Mouse (Mus musculus) heart, embryonic 15.5 days (tissue): ENCODE data around the gene Isca1. TPM values are rescaled to one million over a fixed set of nuclear protein-coding genes. Genes with fewer than 3 reads are reported as not detected.
A peak's percentile ranks its signal among the peaks of the same experiment; 100 is the strongest.
"Not testable (repeated sequence)": the region's sequence is repeated elsewhere in the genome, so short reads cannot be mapped to it uniquely, and the experiment has no call there.

Source experiments
- ATAC-seq: fragments of 200-750 bp; cut with Nextera tagmentation; replicated peaks from 2 replicates; pipeline ENCODE4 v1.8.0; 2017; ENCODE audit warnings: low read depth, moderate TSS enrichment; ENCODE audit not compliant: insufficient number of reproducible peaks, insufficient read depth, low FRiP score
- H3K27ac ChIP-seq: fragments of 300-500 bp; sonication (generic); 2 replicates; pipeline ENCODE4 v1.5.1; 2015; ENCODE audit warnings: mild to moderate bottlenecking, inconsistent platforms
- H3K27me3 ChIP-seq: fragments of 300-500 bp; sonication (generic); 2 replicates; pipeline ENCODE4 v1.6.1; 2015; ENCODE audit warnings: inconsistent platforms
- H3K36me3 ChIP-seq: fragments of 300-500 bp; sonication (generic); 2 replicates; pipeline ENCODE4 v1.6.1; 2015; ENCODE audit warnings: mild to moderate bottlenecking, inconsistent platforms
- H3K4me1 ChIP-seq: fragments of 300-500 bp; sonication (generic); replicated peaks from 2 replicates; pipeline ENCODE4 v1.6.1; 2015; ENCODE audit warnings: inconsistent platforms
- H3K4me2 ChIP-seq: fragments of 300-500 bp; sonication (generic); 2 replicates; pipeline ENCODE4 v1.6.1; 2015; ENCODE audit warnings: inconsistent platforms, mild to moderate bottlenecking, moderate library complexity
- H3K4me3 ChIP-seq: fragments of 300-500 bp; sonication (generic); 2 replicates; pipeline ENCODE4 v1.5.1; 2015; ENCODE audit warnings: mild to moderate bottlenecking, inconsistent platforms
- H3K9ac ChIP-seq: fragments of 300-500 bp; sonication (generic); 2 replicates; pipeline ENCODE4 v1.6.1; 2015; ENCODE audit warnings: mild to moderate bottlenecking, inconsistent platforms
- H3K9me3 ChIP-seq: fragments of 300-500 bp; sonication (generic); replicated peaks from 2 replicates; pipeline ENCODE4 v1.6.1; 2016; ENCODE audit warnings: inconsistent platforms
- WGBS: fragments of 180-500 bp; shearing (Covaris S2); methylation state at CpG from one replicate; pipeline ENCODE4 v1.1.7; 2015; ENCODE audit warnings: mixed read lengths; 5-methylcytosine and 5-hydroxymethylcytosine counted together
- polyA plus RNA-seq: library from polyadenylated mRNA; unstranded; fragments of >200 nt; fragmentation: Nextera tagmentation; extraction: Ambion mirVana; gene quantifications from 2 replicates; pipeline ENCODE4 v1.2.1, GENCODE M21; 2015

Isca1 gene
- polyA plus RNA-seq, 1 experiment from 2014 or later, result 232 TPM

DNA sequence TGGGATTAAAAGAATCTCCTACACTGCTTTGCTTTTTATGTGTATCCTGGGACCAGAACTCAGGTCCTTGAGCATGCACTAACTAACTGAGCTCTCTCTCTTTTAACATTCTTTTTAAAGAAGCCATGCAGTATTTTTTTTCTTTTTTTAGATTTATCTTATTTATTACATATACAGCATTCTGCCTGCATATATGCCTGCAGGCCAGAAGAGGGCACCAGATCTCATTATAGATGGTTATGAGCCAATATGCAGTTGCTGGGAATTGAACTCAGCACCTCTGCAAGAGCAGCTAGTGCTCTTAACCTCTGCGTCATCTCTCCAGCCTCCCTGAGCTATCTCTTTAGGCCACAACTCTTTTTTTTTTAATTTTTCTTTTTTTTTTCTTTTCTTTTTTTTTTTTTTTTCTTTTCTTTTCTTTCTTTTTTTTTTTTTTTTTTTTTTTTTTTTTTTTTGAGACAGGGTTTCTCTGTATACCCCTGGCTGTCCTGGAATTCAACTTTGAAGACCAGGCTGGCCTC is 10.2 kb upstream of the Isca1 start:
- H3K4me1 ChIP-seq, ATAC-seq, H3K9me3 ChIP-seq, H3K4me2 ChIP-seq, H3K4me3 ChIP-seq, H3K27me3 ChIP-seq, H3K27ac ChIP-seq, H3K9ac ChIP-seq: not testable (repeated sequence)
- WGBS, result 96% methylated on average over 1 of the region's 1 CpGs
- H3K36me3 ChIP-seq, result peaks cover 78% of the 10 kb centered on the region

DNA sequence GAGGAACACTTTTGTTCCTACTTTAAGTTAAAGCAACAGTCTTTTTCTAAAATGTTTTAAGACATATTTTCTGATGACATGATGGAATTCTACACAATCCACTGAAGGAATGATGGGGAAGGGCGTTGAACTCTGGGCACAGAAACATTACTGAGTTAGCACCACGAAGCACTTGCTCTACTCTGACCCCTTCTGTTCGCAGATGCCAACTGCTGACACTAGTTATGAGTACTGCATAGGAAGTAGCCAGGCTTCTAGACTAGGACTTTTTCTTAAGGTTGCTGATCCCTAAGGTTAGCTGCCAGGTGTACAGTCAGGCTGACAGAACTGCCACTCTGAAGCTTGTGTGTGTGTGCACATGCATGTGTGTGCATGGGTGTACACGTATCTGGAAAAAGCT is 9.6 kb upstream of the Isca1 start:
- H3K9ac ChIP-seq, result no peak overlapping the region
- H3K4me3 ChIP-seq, result no peak overlapping the region
- no peak for ATAC-seq
- H3K36me3 ChIP-seq, result peaks cover 72% of the 10 kb centered on the region
- 82% methylated on average over 4 of the region's 4 CpGs for WGBS
- H3K9me3 ChIP-seq, result no peaks in the 10 kb centered on the region
- peaks cover 5% of the 10 kb centered on the region for H3K4me1 ChIP-seq
- H3K27me3 ChIP-seq, result no peaks in the 10 kb centered on the region
- H3K27ac ChIP-seq, result no peak overlapping the region
- H3K4me2 ChIP-seq, result no peak overlapping the region

DNA sequence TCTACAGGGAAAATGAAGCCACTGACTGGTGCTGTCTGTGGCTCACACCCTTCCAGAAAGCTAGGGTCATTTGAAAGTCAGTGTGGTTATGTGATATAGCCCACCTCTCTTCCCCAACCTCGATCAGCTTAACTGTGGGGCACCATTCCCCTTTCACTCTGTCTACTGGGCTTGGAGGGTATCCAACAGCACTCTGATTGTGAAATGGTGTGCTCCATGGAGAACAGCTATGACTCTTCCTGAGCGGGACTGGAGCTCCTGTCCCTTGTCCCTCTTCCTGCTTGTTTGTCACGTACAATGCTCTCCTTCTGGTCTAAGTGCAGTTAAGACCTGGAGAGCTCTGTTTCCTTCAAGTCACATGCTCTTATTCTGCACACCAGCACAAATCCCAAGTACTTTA is 5.6 kb upstream of the Isca1 start:
- peak; percentile 44 for ATAC-seq
- no peaks in the 10 kb centered on the region for H3K27me3 ChIP-seq
- peaks cover 20% of the 10 kb centered on the region for H3K4me1 ChIP-seq
- no peak overlapping the region for H3K9ac ChIP-seq
- peaks cover 47% of the 10 kb centered on the region for H3K36me3 ChIP-seq
- H3K4me2 ChIP-seq, result no peak overlapping the region
- H3K27ac ChIP-seq, result peak overlapping the region; percentile 83
- WGBS, result 50% methylated on average over 3 of the region's 3 CpGs
- H3K9me3 ChIP-seq, result no peaks in the 10 kb centered on the region
- H3K4me3 ChIP-seq, result no peak overlapping the region

DNA sequence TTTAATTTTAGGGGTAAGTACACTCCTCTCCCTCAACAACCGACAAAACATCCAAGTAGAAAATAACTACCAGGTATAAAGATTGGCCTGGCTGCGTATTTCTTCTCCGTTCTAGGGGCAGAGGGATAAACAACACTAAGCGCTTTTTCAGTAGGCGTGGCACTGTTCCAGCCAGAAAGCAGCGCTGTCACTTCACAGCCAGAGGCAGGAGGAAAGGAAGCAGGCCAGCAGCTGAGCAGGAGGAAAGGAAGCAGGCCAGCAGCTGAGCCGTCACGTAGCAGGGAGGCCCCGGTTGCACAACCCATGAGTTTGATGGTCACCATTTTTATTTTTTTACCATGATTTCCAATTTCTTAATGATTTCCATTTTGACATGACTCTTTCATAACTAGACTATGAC is 1.6 kb upstream of the Isca1 start:
- Histone ChIP-seq H3K4me2 (peak overlapping the region; percentile 84), H3K4me1 (peaks cover 45% of the 10 kb centered on the region), H3K9me3 (no peaks in the 10 kb centered on the region), H3K27ac (peak overlapping the region; percentile 100), H3K27me3 (no peaks in the 10 kb centered on the region), H3K4me3 (peak overlapping the region; percentile 94), H3K36me3 (peaks cover 11% of the 10 kb centered on the region; the same call in 1 of the 2 replicates), H3K9ac (peak overlapping the region; percentile 79; the same call in 1 of the 2 replicates)
- peak; percentile 28; the same call in 1 of the 2 replicates for ATAC-seq
- WGBS, result 8% methylated on average over 9 of the region's 9 CpGs

DNA sequence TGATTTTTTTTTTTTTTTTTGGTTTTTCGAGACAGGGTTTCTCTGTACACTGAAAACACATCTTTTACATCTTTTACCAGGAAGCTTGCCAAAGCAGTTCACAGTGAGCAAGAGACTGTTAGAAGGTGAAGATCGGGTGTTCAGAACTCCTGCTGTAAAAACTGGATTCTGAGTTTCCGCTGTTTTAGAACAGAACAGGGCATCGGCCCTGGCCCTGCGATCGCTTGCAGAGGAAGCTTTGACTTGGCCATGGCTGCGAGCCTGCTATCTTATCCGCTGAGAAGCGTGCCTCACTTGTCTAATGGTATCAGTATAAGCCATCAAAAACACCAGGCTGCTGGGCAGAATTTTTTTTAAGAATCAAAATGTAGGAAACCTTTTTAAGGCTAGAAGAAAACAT is 1.2 kb upstream of the Isca1 start:
- H3K27ac ChIP-seq, result peak overlapping the region; percentile 100
- peak overlapping the region; percentile 94 for H3K4me3 ChIP-seq
- peak overlapping the region; percentile 84 for H3K4me2 ChIP-seq
- H3K9me3 ChIP-seq, result no peaks in the 10 kb centered on the region
- ATAC-seq, result no peak
- no peaks in the 10 kb centered on the region for H3K27me3 ChIP-seq
- peaks cover 11% of the 10 kb centered on the region; the same call in 1 of the 2 replicates for H3K36me3 ChIP-seq
- peaks cover 49% of the 10 kb centered on the region for H3K4me1 ChIP-seq
- WGBS, result 22% methylated on average over 9 of the region's 9 CpGs
- peak overlapping the region; percentile 79 for H3K9ac ChIP-seq

DNA sequence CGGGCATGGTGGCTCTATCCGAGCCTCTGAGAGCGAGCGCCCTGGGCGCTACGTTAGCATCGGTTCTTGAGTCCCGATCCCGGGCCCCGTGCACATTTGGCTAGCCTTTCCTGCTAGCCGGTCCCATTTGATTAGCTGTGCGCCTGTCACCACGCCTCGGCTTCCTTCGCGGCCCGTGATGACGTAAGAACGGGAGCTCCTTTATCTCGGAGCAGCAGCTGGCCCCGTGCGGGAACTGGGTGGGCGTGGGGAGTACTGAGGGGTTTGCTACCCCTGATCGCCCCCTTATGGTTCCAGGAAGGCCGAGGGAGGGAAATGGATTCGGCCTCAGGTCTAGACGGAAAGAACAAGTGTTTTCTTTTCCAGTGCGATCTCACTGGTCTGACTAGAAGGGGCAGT is 553 bp upstream of the Isca1 start:
- Histone ChIP-seq H3K9ac (peak overlapping the region; percentile 79), H3K4me3 (peak overlapping the region; percentile 94), H3K4me2 (peak overlapping the region; percentile 84), H3K9me3 (no peaks in the 10 kb centered on the region), H3K27me3 (no peaks in the 10 kb centered on the region), H3K27ac (peak overlapping the region; percentile 100), H3K36me3 (peaks cover 11% of the 10 kb centered on the region; the same call in 1 of the 2 replicates), H3K4me1 (peaks cover 54% of the 10 kb centered on the region)
- WGBS, result under 1% methylated on average over 28 of the region's 28 CpGs
- ATAC-seq, result peak; percentile 76

DNA sequence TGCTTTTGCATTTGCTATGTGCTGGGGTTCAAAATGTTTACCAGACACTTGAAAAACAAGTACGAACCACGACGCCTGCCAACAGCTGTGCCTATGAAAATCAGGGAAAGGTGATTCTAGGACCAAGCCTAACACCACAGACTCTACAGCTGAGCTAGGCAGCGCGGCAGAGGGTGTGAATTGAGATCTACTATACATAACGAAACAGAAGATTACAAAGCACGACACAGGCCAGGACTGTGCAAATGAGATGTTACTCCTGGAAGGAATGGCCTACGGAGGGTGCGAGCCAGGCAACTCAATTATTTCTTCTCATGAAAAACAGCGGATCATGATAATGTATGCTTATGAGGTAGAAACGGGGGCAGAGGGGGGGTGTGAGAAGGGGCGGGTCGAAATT is 1.1 kb downstream of the Isca1 start:
- Histone ChIP-seq H3K4me2 (peak overlapping the region; percentile 84), H3K4me1 (peaks cover 48% of the 10 kb centered on the region), H3K36me3 (peaks cover 11% of the 10 kb centered on the region; the same call in 1 of the 2 replicates), H3K27ac (peak overlapping the region; percentile 100; the same call in 1 of the 2 replicates), H3K9ac (peak overlapping the region; percentile 94), H3K9me3 (no peaks in the 10 kb centered on the region), H3K4me3 (peak overlapping the region; percentile 94), H3K27me3 (no peaks in the 10 kb centered on the region)
- 16% methylated on average over 13 of the region's 13 CpGs for WGBS
- no peak for ATAC-seq

DNA sequence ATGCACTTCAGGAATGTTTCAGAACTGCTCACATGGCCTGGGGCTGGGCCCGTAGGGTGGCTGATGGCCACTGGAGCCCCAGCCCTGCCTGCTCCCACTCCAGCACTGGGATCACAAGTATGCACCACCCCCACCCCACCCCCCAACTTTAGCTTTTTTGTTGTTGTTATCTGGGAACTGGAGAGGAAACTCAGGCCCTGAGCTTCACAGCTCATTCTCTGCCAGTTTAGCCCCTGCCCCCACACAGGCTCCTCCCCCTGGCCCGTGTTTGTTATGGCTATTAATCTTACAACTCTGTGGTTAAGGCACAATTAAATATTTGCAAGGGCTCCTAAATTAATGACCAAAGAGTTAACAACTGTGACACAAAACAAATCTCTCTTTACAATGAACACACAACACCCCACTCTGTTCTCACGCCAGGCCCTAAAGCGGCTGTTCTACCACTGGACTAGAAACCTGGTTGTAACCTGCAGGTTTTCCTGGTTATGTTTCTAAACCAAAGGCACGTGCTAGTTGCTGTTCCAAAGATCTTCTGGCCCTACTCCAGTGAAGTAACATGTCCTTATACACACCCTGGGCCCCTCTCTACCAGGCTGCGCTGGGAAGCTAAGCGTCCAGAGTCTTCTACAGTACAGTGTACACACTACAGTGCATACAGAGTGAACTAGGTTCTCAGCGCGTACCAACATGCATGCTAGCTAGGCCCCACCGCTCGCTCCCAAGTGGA is 2.7 kb downstream of the Isca1 start:
- no peak for ATAC-seq
- Histone ChIP-seq H3K9me3 (no peaks in the 10 kb centered on the region), H3K4me2 (peak overlapping the region; percentile 84), H3K27me3 (no peaks in the 10 kb centered on the region), H3K4me1 (peaks cover 46% of the 10 kb centered on the region), H3K36me3 (peaks cover 11% of the 10 kb centered on the region), H3K9ac (0 out of 2 replicates have a peak overlapping the region, but pooled peaks have one; percentile 21), H3K4me3 (peak overlapping the region; percentile 94), H3K27ac (peak overlapping the region; percentile 48)
- WGBS, result 49% methylated on average over 11 of the region's 11 CpGs

DNA sequence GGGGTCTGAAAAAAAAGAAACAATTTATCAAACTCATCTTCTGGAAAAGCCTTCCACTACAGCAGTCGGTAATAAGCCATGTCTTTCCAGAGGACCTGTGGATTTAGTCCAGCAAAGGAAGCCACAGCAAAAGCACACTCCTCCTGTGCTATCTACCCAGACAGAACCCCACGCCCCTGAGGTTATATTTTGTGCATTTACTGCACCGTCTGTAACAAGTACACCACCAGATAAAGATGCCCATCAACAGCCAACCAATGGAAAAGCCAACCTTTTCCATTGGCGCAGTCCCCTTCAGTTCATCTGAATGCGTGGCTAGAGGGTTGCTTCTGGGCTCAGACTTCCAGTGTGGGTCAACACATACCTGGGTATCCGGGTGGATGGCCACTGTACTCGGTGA is 6.8 kb downstream of the Isca1 start:
- Histone ChIP-seq H3K27me3 (no peaks in the 10 kb centered on the region), H3K4me1 (peaks cover 31% of the 10 kb centered on the region), H3K9ac (no peak overlapping the region), H3K36me3 (peaks cover 50% of the 10 kb centered on the region), H3K9me3 (no peaks in the 10 kb centered on the region), H3K4me3 (no peak overlapping the region), H3K4me2 (no peak overlapping the region), H3K27ac (no peak overlapping the region)
- no peak for ATAC-seq
- 83% methylated on average over 7 of the region's 7 CpGs for WGBS

DNA sequence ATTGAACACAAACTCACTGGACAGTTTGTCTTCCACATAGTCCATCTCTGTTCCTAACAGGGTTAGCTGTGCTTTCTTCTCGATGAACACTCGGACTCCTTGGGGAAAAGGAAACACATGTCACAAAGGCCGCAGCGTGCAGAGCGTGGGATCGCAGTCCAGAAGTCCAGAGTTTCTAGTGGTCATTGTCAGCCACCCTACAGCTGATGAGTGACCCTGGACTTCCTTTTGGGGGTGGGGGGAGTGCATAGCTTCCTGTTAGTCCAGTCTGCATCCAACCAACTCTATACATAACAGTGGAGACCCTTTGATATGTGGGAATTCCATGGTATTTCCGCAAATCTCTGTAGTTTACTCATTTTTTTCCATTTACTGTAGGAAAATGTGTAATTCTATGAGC is 12.7 kb downstream of the Isca1 start:
- peak; percentile 53; the same call in 1 of the 2 replicates for ATAC-seq
- Histone ChIP-seq H3K36me3 (peaks cover 60% of the 10 kb centered on the region), H3K4me1 (peaks cover 7% of the 10 kb centered on the region; the same call in 1 of the 2 replicates), H3K27ac (peak overlapping the region; percentile 24), H3K9ac (no peak overlapping the region), H3K27me3 (no peaks in the 10 kb centered on the region), H3K4me2 (no peak overlapping the region), H3K4me3 (no peak overlapping the region), H3K9me3 (no peaks in the 10 kb centered on the region)
- WGBS, result 74% methylated on average over 7 of the region's 7 CpGs

DNA sequence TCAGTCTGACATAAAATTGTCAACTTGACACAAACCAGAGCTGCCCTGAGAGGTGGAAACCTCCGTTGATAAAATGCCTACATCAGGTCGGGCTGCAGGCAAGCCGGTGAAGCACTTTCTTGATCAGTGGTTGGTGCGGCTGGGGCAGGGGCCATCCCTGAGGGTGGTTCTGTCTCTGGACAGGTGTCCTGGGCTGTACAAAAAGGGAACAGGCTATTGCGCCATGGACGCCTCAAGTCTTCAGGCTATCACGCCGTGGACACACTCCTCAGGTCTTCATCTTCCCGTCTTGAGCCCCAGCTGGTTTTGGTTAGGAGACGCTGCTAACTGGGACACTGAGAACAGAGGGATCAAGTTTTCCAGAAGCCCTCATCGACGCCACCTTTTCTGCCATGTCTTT is 19.3 kb downstream of the Isca1 start:
- no peak overlapping the region for H3K27ac ChIP-seq
- 53% methylated on average over 12 of the region's 12 CpGs for WGBS
- H3K4me1 ChIP-seq, result no peaks in the 10 kb centered on the region
- peaks cover 8% of the 10 kb centered on the region for H3K36me3 ChIP-seq
- no peak overlapping the region for H3K4me3 ChIP-seq
- H3K27me3 ChIP-seq, result no peaks in the 10 kb centered on the region
- no peak for ATAC-seq
- H3K4me2 ChIP-seq, result no peak overlapping the region
- no peaks in the 10 kb centered on the region for H3K9me3 ChIP-seq
- H3K9ac ChIP-seq, result no peak overlapping the region
